Mouse (Mus musculus) left cerebral cortex, adult 11 months (tissue): ENCODE results near the gene Acadvl.

Source experiments
- DNase-seq: peaks from one replicate; pipeline ENCODE4 v3.0.0; 2022; ENCODE audit warnings: low spot score

The Acadvl gene

DNA sequence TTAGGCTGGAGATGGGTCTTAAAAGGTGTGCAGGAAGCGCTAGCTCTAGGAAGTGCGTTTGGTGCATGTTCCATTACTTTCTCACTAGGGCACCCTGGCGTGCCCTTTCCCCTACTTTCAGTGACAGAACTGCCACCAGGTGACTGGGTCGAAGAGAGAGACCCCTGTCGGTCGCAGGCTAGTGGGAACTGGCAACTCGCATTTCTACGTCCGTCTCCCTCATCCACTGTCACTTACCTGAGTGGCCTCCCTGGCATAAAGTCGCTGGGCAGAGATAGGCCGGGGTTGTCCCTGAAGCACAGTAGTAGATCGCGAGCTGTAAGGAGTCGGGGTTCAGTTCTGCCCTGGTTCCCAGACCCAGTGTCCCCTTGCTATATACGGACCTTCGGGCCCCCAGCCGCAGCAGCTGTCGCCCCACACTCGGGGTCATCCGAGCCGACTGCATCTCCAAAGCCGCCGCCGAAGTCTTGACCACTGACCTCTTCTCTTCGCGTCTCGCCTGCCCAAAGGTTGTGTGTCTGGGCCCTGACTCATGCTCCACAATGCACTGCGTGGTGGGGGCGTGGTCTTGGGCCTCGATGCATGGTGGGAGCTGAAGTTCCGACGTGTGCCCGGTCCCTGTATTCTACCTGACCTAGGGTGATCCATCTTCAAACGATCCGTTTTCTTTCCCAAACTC, at the start of gene Acadvl:
TSS of gene Acadvl (minus strand) at position 532 of the 679 bp plus-strand sequence.
- DNase-seq = peak; percentile 82

DNA sequence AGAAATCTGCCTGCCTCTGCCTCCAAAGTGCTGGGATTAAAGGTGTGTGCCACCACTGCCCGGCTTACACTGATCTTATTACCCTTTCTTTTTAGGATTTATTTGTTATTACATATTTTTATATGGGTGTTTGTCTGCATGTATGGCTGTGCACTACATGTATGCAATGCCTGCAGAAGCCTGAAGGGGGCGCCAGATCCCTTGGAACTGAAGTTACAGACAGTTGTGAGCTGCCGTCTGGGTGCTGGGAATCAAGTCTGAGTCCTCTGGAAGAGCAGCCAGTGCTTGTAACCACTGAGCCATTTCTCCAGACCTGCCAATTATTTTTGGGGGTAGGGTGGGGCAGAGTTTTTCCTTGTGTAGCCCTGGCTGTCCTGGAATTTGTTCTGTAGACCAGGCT, 47.8 kb upstream of the Acadvl start:
- DNase-seq = no peak

DNA sequence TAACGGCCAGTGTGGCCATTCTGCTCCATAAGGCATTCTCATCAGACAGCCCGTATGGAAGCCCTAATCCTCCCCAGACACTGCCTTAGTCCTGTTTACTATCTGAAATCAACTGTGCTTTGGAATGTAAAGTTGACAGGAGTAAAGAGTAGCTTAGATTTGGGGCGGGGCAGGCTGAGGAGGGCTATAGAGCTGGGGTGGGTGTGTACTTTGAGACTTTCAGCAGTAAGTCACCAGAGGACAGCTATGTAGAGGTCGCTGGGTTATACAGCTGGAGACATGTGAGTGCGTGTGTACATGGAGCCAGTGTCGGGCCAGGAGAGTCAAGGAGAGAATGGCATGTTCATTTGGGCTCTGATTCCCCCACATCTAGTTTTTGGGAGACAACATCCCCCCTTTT, 44.7 kb upstream of the Acadvl start:
- no peak for DNase-seq

DNA sequence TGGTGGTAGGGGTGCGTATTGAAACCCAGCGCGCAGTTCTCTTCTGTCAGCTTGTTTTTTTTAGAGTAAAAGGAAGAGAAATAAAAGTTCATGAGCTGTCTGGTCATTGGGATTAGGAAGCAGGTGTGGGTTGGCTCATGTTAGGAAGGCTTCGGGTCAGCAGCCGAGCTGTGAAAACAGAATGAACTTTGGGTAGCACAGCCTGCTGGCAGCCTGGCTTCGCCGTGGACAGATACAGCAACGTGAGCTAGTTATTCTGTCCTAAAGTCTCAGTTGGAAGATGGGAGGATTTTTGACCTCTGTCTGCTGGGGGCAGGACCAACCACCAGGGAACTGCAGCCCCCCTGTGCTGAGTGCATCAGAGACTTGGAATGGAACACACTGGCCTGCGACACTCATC, 42.6 kb upstream of the Acadvl start:
- no peak for DNase-seq

DNA sequence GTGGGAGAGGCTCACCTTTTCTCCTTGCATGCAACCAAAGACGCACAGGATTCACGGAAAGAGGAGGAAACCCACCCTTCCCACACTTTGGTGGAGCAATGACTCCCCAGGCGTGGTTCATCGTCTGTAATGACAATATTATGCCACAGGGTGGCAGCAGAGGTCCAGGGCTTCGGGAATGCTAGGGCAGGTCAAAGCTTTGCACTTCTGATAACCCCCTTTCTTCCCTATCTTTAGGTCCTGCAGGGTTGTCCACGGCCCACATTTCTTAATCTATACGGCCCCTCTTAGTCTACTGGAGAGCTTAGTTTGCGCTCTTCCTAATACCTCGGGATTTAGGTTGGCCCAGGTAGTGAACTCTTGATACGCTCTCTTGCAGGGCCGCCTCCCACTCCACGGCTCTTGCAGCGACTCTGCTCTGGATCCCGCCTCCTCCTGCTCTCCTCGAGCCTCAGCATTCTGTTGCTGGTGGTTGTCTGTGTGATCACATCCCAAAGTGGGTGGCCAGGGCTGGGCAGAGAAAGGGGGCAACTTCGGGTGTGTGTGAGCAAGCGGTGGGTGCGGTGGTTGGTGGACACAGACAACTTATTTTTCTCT, 40.5 kb upstream of the Acadvl start:
- no peak for DNase-seq

DNA sequence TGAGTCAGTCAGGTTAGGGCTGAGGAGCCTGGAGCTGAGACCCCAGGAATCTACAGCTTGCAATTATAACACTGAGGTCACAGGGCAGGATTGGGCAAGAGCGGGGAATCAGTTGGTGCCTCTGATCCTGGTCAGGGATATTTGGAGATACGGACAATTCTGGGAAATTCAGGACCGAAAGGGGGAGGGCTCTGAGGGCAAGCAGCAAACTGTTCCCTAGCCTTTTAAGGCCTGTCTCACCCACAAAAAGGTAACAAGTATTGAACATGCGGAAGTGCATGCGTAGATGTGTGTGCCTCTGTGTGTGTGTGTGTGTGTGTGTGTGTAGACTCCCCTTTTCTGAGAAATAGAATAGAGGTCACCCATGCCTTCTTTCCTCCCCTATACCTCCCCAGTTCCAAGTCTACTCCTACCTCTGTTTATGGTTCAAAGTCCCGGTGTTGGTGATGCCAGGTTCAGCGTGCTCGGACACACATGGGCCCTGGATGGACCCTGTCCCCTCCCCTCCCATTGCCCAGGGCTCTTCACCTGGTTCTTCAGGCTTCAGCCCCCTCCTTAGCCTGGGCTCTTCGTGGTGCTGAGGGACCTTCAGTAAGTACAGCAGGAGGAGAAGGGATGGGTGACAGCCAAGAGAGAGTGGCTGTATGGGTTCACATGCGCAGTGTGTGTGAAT, 38.8 kb upstream of the Acadvl start, which contains the start of gene Asgr1:
TSS of gene Asgr1 (plus strand) at position 188 of the 673 bp plus-strand sequence.
- DNase-seq = no peak

DNA sequence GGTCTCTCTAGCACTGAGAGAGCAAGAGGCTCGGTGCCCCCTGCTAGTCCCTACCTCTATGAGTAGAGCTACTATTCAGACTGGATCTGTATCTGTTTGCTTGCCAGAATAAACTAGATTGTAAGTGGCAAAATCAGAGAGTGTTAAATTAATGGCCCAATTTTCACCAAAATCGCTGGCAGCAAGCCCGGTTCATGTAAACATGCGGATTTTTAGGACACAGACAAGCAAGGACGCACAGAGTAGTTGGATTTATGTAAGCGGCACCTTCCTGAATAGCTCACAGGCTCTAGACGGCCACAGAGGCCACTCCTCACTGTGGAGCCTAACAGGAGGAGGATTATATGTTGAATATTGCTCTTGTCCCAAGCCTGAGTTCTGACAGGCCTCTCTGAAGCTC, 37.9 kb upstream of the Acadvl start:
- DNase-seq = no peak

DNA sequence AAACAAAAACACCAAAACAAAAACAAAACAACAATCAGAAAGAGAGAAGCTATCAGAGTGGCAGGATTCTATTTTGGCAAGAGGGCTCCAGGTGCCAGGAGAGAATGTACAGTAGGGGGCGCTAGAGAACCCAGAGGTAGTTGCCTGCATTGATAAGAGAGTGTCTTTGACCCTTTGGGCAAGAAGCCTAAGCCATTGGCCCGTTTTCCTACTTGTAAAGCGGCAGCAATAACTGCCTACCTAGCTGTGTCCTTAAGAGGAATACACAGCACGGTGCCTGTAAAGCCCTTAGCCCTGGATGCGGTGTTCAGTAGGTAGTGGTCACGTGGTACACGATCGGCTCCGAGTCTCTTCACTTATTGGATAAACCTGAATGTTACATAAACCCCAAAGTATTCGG, 34.6 kb upstream of the Acadvl start:
- no peak for DNase-seq

DNA sequence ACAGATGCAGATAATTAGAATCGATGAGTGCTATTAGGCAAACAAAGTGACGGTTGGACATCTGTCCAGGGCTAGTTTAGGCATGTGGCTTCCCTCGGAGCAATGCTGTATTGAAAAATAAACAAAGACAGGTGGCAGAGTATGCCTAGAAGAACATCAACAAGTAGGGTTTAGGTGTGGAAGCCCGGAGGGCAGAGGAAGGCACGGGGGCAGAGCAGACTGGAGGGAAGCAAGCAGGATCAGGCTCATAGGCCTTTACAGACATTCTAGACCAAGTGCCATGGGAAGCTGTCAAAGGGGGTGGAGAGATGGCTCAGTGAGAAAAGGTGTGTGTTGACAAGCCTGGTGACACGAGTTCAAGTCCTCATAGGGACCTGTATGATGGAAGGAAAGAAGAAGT, 34.2 kb upstream of the Acadvl start:
- DNase-seq = no peak

DNA sequence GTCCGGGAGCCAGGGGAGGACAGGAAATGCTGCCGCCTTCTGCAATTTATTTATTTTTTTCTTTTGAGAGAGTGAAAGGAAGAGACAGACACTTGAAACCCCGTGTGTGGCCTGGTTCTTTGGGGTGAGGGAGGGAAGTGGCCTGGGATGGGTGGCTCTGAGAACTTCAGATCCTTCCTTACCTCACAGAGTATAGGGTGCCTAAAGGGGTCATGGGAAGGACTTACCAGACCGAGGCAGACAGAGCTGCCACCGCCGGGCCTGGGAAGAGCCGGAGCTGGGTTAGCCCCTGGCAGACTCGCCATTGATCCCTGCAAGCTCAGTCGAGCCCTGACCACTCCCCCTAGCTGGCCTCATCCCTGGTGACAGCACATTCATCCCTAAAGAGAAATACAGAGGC, 30.2 kb upstream of the Acadvl start:
- no peak for DNase-seq

DNA sequence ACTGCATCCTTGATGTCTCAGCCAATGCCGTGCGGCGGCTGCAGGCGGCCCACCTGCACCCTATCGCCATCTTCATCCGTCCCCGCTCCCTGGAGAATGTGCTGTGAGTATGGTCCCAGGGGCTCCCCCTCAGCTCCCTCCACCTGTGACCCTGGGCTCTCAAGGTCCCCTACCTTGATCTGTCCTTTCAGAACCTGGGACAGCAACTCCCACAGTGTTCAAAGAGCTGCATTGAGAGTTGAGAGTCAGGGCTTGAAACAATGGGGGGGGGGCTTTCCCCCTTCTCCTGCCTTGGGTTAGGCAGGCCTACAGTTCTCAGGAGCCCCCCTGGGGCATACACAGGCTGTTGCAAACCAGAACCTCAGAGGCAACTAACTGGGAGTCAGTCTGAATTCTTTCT, 28.5 kb upstream of the Acadvl start:
- DNase-seq = no peak

DNA sequence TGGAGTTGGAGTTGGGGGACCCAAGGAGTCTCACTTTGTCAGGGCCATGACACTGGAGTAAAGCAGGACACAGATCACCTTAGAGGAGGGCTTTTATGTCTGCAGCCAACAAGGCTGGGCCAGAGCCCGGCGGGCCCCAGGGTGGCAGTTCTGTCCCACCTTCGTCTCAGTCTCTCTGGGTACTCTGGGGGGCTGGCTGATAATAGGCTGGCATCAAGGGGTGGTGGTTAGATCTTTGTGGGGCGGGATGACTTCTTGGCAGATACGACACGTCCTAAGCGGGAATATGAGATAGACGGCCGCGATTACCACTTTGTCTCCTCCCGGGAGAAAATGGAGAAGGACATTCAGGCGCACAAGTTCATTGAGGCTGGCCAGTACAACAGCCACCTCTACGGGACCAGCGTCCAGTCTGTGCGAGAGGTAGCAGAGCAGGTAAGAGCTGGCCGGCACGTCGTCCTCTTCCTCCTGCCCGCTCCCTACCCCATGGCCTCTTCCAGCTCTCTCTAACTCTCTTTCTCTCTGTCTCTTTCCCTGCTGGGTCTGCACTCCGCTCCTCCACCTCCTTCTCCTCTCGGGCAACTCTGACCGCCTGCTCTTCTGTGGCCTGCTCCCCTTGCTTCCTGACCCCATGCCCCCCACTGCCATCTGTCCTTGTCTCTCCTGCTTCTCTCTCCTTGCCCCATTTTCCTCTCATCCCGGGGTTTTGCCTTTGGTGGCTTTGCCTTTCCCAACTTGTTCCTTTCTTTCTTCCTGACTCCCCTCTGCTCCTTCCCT, 27.3 kb upstream of the Acadvl start:
- no peak for DNase-seq

DNA sequence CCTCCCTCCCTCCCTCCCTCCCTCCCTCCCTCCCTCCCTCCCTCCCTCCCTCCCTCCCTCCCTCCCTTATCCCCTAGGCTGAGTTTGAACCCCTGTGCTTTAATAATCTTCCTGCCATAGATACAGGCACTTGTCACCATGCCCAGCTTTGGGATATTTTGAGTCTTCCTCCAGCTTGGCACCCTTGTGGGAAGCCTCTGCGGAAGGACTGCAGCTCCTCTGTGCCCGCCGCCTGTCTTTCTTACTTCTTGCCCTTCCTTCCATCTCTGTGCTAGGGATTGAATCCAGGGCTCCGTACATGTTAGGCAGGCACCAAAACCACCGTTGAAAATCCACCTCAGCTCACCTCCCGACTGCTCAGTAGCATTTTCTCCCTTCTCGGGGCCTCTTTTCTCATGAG, 25.0 kb upstream of the Acadvl start:
- no peak for DNase-seq

DNA sequence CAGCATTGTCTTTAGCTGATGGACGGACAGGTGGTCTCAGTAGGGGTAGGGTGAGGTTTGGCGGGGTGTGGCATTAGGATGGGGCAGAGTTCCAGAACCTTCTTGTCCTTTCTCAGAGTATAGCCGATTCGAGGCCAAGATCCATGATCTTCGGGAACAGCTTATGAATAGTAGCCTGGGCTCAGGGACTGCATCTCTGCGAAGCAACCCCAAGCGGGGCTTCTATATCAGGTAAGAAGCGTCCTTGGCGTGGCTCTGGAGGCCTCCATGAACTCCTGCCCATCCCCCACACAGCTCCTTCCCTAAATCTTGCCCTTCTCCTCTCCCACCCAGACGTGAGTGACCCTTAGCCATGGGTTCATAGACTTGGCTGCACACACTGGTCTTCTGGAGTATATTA, 24.4 kb upstream of the Acadvl start:
- no peak for DNase-seq

DNA sequence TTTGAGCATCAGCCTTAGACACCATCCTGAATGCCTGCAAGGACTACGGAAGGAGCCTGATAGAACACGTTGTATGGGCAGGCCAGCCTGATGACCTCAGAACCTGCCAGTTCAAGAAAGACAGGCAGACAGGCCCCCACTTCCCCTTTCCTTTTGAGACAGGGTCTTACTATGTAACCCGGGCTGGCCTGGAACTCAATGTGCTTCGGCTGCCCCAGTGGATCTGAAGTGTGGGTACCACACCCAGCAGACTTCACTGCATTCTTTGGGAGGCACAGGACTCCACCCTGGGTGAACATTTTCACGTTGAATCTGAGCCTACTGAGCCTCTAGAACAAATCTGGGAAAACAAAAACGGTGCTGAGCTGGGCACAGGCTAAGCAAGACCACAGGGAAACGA, 23.0 kb upstream of the Acadvl start:
- no peak for DNase-seq

DNA sequence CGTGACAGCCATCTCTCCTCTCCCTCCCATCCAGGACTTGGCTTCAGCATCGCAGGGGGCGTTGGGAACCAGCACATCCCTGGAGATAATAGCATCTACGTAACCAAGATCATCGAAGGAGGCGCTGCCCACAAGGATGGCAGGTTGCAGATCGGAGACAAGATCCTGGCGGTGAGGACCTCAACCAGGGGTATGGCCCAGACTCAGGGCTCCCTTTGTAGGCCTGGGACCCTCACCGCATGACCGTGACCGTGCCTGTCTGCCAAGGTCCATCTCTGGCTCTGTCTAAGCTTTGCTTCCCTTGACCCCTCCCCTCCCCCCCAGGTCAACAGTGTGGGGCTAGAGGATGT, 16.1 kb upstream of the Acadvl start:
- no peak for DNase-seq

DNA sequence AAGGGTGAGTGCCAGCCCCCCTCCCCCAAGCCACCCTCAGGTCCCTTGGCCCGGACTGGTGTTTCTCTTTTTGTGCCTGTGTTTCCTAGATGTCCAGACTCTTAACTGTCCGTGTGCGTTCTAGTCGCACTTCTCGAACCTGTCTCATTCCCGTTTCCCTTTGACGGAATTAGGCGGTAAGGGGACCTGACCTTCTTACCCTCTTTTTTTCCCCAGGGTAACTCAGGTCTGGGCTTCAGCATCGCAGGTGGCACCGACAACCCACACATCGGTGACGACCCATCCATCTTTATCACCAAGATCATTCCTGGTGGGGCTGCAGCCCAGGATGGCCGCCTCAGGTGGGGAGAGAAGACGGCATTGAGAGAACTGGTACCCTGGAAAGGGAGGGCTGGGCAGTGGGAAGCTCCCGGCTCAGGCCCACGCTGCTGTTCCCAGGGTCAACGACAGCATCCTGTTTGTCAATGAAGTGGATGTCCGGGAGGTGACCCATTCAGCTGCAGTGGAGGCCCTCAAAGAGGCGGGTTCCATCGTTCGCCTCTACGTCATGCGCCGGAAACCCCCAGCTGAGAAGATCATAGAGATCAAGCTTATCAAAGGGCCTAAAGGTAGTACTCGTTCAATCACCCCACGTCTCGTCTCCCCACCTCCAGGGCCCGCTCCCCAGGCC, 15.6 kb upstream of the Acadvl start:
- DNase-seq = no peak

DNA sequence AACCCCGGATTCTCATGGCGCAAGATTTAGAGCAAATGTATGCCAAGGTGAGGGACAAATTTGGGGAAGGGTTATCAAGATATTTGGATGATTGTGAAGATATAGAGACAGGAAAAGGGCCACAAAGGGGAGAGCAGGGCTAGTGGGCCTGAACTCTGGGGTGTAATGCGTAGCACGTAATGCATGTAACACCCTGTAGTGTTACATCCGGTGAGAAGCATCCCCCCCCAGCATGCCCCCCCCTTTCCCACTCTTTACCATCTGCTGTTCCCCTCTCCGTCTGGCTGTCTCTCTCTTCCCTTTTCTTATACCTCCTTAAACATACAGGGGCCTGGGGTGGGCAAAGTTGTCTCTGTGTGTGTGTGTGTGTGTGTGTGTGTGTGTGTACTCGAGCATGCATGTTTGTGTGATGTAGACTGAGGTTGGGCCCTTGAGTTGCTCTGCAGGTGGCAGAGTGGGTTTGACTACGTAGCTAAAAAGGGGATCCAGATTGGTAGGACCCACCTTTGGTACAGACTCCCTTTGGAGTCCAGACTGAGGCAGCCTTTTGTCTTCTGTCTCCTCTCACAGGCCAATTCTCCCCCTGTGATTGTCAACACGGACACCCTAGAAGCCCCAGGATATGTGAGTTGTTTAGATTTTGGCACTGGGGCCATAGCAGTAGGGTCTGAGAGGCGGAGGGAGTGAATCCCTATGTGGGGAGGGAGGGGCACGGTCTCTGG, 14.8 kb upstream of the Acadvl start:
- DNase-seq = no peak

DNA sequence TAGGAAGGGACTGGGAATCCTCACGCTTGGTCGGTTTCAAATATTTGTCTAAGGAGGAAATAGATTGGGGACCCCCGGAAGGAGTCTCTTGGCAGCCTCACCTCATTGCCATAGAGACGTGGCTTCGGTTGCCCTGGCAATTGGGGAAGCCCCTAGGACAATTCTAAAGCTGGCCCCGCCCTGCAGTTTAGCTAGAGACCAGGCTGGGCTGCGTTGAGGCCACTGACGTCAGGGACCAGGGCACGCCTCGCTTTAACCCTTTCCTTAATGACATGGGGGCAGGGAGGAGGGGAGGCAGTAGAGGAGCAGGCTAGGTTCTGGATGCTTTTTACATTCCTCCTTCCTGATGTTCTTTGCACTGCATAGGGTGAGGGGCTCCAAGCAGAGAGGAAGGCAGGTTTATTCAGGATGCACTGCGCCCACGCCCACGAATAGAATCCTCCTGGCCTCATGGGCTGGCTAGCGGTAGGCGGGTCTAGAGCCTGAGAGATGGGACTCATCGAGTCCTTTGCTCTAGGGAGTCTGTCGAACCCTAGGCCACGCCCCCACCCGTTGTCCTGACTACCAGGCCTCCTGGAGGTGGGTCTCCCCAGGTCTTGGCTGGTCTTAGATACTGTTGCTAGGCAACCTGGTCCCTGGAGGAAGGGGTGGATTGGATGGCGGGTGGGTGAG, 14.1 kb upstream of the Acadvl start:
- peak; percentile 75 for DNase-seq

DNA sequence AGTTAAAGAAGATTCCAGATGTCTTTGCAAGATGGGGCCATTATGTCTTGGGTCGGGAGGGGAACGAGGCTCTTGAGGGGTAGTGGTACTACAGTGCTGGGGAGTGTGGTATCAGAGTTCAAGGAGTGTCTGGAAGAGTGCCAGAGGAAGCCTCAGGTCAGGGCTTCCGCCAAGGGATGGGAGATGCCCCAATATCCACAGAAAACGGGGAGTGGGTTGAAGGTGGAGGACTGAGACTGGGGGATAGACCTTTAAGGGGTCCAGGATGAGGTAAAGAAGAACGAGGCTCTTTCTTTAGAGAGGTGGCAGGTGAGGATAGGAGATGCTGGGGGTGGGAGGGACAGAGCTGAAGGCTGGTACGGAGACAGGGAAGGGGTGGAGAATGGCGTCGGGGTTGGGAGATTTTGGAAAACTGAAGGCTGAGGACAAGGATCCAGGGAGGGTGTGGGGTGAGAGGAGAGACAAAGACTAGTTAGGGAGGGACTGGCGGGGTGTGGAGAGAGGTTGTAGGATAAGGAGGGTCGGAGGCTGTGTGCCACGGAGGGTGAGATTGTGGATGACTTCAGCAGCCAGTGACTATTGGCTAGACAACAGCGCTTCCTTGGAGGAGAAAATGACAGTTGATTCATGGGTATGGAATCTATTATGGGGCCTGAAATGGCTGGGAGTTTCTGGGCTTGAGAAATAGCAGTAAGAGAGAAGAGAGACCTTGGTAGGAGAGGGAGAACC, 13.4 kb upstream of the Acadvl start:
- no peak for DNase-seq
